In genomic region chr5:143314730-143315513, GRCm38 (mm10) we compare ENCODE assay signal across 7 mouse cellular contexts. TPM values are rescaled to one million over a fixed set of nuclear protein-coding genes. Genes with fewer than 3 reads are reported as not detected.
DNase-seq lines count a peak whose midpoint lies in the region; ATAC-seq and TF ChIP-seq lines count a peak whose summit lies in the region.

Gene E130309D02Rik, minus strand, starts transcription at chr5:143315360.

- H3K4me2 ChIP-seq in embryonic facial prominence, embryonic 11.5 days (ENCODE audit: low read depth, low read length) = peak within 1 kb of the TSS; percentile 83
- peak within 1 kb of the TSS; percentile 84 for H3K4me2 ChIP-seq in limb, embryonic 12.5 days
- H3K4me2 ChIP-seq in midbrain, embryonic 15.5 days = peak within 1 kb of the TSS; percentile 88

- H3K27me3 ChIP-seq in embryonic facial prominence, embryonic 11.5 days (ENCODE audit: control insufficient read depth, insufficient read depth, low read length) = no peaks in the 10 kb centered on the region
- no peaks in the 10 kb centered on the region for H3K27me3 ChIP-seq in kidney, adult 2 months (replicated peaks; ENCODE audit: control insufficient read depth, insufficient read depth, low read length)
- H3K27me3 ChIP-seq in limb, embryonic 12.5 days = no peaks in the 10 kb centered on the region
- no peaks in the 10 kb centered on the region for H3K27me3 ChIP-seq in midbrain, embryonic 15.5 days (replicated peaks)
- H3K27me3 ChIP-seq in spleen, adult 2 months (ENCODE audit: control insufficient read depth, insufficient read depth, low read length) = no peaks in the 10 kb centered on the region

- peak within 1 kb of the TSS; percentile 85 for H3K27ac ChIP-seq in embryonic facial prominence, embryonic 11.5 days (replicated peaks; ENCODE audit: low read depth, low read length)
- H3K27ac ChIP-seq in kidney, adult 2 months (ENCODE audit: insufficient read depth, low read depth, low read length) = peak within 1 kb of the TSS; percentile 81
- peak within 1 kb of the TSS; percentile 92 for H3K27ac ChIP-seq in limb, embryonic 12.5 days
- H3K27ac ChIP-seq in midbrain, embryonic 15.5 days = peak within 1 kb of the TSS; percentile 99
- peak within 1 kb of the TSS; percentile 97 for H3K27ac ChIP-seq in spleen, adult 2 months (ENCODE audit: insufficient read depth, low read length)

- H3K9ac ChIP-seq in embryonic facial prominence, embryonic 11.5 days (replicated peaks; ENCODE audit: low read length) = peak within 1 kb of the TSS; percentile 99
- peak within 1 kb of the TSS; percentile 96 for H3K9ac ChIP-seq in limb, embryonic 12.5 days (replicated peaks)
- H3K9ac ChIP-seq in midbrain, embryonic 15.5 days = peak within 1 kb of the TSS; percentile 98

- WGBS in embryonic facial prominence, embryonic 11.5 days = under 1% methylated on average over 98 of the region's 101 CpGs
- WGBS in kidney, adult 2 months = under 1% methylated on average over 99 of the region's 101 CpGs
- WGBS in limb, embryonic 12.5 days = under 1% methylated on average over 99 of the region's 101 CpGs
- WGBS in midbrain, embryonic 15.5 days = under 1% methylated on average over 93 of the region's 101 CpGs
- WGBS in spleen, adult 2 months = under 1% methylated on average over 101 of the region's 101 CpGs

- TF ChIP-seq POLR2A in kidney, adult 2 months (IDR thresholded peaks at IDR 0.05; ENCODE audit: low read depth, low read length) = no peak
- TF ChIP-seq POLR2A in spleen, adult 2 months (IDR thresholded peaks at IDR 0.05; ENCODE audit: low read depth, low read length) = peak; percentile 28; the same call in 1 of the 2 replicates

- no peaks in the 10 kb centered on the region; the same call in none of the 2 replicates for H3K4me1 ChIP-seq in embryonic facial prominence, embryonic 11.5 days (ENCODE audit: control insufficient read depth, insufficient read depth, low read length)
- H3K4me1 ChIP-seq in kidney, adult 2 months (ENCODE audit: control insufficient read depth, insufficient read depth, low read length) = peaks cover 8% of the 10 kb centered on the region; the same call in 1 of the 2 replicates
- peaks cover 15% of the 10 kb centered on the region for H3K4me1 ChIP-seq in limb, embryonic 12.5 days (replicated peaks)
- peaks cover 30% of the 10 kb centered on the region for H3K4me1 ChIP-seq in midbrain, embryonic 15.5 days
- H3K4me1 ChIP-seq in spleen, adult 2 months (ENCODE audit: control insufficient read depth, insufficient read depth, insufficient read length) = peaks cover 4% of the 10 kb centered on the region; the same call in 1 of the 2 replicates

- H3K36me3 ChIP-seq in embryonic facial prominence, embryonic 11.5 days (replicated peaks; ENCODE audit: control insufficient read depth, insufficient read depth, low read depth, low read length) = peaks cover 10% of the 10 kb centered on the region
- H3K36me3 ChIP-seq in kidney, adult 2 months (ENCODE audit: control insufficient read depth, insufficient read depth, low read length) = no peaks in the 10 kb centered on the region; the same call in 1 of the 2 replicates
- H3K36me3 ChIP-seq in limb, embryonic 12.5 days = peaks cover 79% of the 10 kb centered on the region
- peaks cover 42% of the 10 kb centered on the region; the same call in 1 of the 2 replicates for H3K36me3 ChIP-seq in midbrain, embryonic 15.5 days (replicated peaks)
- H3K36me3 ChIP-seq in spleen, adult 2 months (ENCODE audit: control insufficient read depth, insufficient read depth, low read length) = peaks cover 19% of the 10 kb centered on the region

- H3K4me3 ChIP-seq in embryonic facial prominence, embryonic 11.5 days (ENCODE audit: low read depth, low read length) = peak within 1 kb of the TSS; percentile 91
- peak within 1 kb of the TSS; percentile 90 for H3K4me3 ChIP-seq in kidney, adult 2 months (ENCODE audit: insufficient read depth, low read depth, low read length)
- H3K4me3 ChIP-seq in limb, embryonic 12.5 days (replicated peaks) = peak within 1 kb of the TSS; percentile 85
- peak within 1 kb of the TSS; percentile 96 for H3K4me3 ChIP-seq in midbrain, embryonic 15.5 days
- peak within 1 kb of the TSS; percentile 73 for H3K4me3 ChIP-seq in spleen, adult 2 months (ENCODE audit: extremely low read depth, insufficient read depth, insufficient read length)

- ATAC-seq in embryonic facial prominence, embryonic 11.5 days (replicated peaks; ENCODE audit: insufficient number of reproducible peaks, low FRiP score, low TSS enrichment, low read depth) = peak; percentile 77
- ATAC-seq in limb, embryonic 12.5 days (ENCODE audit: insufficient number of reproducible peaks, insufficient read depth, low FRiP score, low TSS enrichment, low read depth) = peak; percentile 67
- peak; percentile 86 for ATAC-seq in midbrain, embryonic 15.5 days (replicated peaks)

- no peaks in the 10 kb centered on the region for H3K9me3 ChIP-seq in embryonic facial prominence, embryonic 11.5 days (replicated peaks; ENCODE audit: control insufficient read depth, low read length)
- H3K9me3 ChIP-seq in limb, embryonic 12.5 days = no peaks in the 10 kb centered on the region
- H3K9me3 ChIP-seq in midbrain, embryonic 15.5 days = no peaks in the 10 kb centered on the region

- TF ChIP-seq CTCF in kidney, adult 2 months (conservative IDR thresholded peaks at IDR 0.05; ENCODE audit: insufficient read depth, insufficient read length, low read depth, low read length) = peak; percentile 65
- TF ChIP-seq CTCF in spleen, adult 2 months (IDR thresholded peaks at IDR 0.05; ENCODE audit: extremely low read depth, insufficient read depth, insufficient read length, insufficient replicate concordance) = peak; percentile 93

- DNase-seq in adrenal gland, postnatal 14 days = peak; percentile 95
- DNase-seq in embryonic facial prominence, embryonic 11.5 days (ENCODE audit: low spot score) = peak; percentile 87
- DNase-seq in heart, adult 11 months = peak; percentile 97
- peak; percentile 91 for DNase-seq in kidney, adult 2 months
- peak; percentile 67 to 85 for DNase-seq in spleen, adult 2 months (ENCODE audit: low read depth in 1 of 2, low spot score in 2 of 2)

RNA-seq across cellular contexts. Expression of gene E130309D02Rik, which starts in this region (rescaled TPM):
- total RNA-seq in adrenal gland, postnatal 14 days (2021) = 24.5 and 26.4 TPM in 2 replicates
- polyA plus RNA-seq in embryonic facial prominence, embryonic 11.5 days (2014; fragmentation: Nextera tagmentation; extraction: Ambion mirVana) = 35.5 and 41.1 TPM in 2 replicates
- 17.9 and 18.1 TPM in 2 replicates for polyA plus RNA-seq in kidney, adult 2 months (2012; rRNA removed)
- 53.9 and 56.9 TPM in 2 replicates for polyA plus RNA-seq in limb, embryonic 12.5 days (2016; fragmentation: Nextera tagmentation; extraction: Ambion mirVana)
- polyA plus RNA-seq in midbrain, embryonic 15.5 days (2015; fragmentation: Nextera tagmentation; extraction: Ambion mirVana) = 32.2 and 33.5 TPM in 2 replicates
- 24.9 and 35.0 TPM in 2 replicates for polyA plus RNA-seq in spleen, adult 2 months (2012; rRNA removed)

Comparison
In these comparisons a context has a peak if more than half of its experiments do, and no peak if none do; other contexts are left out.
1. Peak in every context shown above with its lines: DNase-seq, ATAC-seq, H3K4me3 ChIP-seq and H3K27ac ChIP-seq.